Comparison of ENCODE assay signal across 9 mouse cellular contexts in genomic region chr19:33391651-33392382, GRCm38 (mm10). TPM values are rescaled to one million over a fixed set of nuclear protein-coding genes. Genes with fewer than 3 reads are reported as not detected.
DNase-seq lines count a peak whose midpoint lies in the region; ATAC-seq and TF ChIP-seq lines count a peak whose summit lies in the region.
"Had no signal": no experiment of that assay in that cellular context is flagged by ENCODE, and none has a peak within 500 bp of the region (broad histone marks: within the 10 kb centered on the region; RNA-seq: fewer than 3 reads in every experiment).

Gene Rnls, minus strand, starts transcription at chr19:33392295.

- DNase-seq in CD4-positive helper T cell, adult 2 months (ENCODE audit: low read depth, low spot score), result peak; percentile 82
- peak; percentile 41 for DNase-seq in c-Kit-positive CD71-negative TER-119-negative erythroid progenitor cells, embryonic 14.5 days (ENCODE audit: low read depth)
- DNase-seq in fibroblast of lung, adult 2 months (ENCODE audit: low read depth), result peak; percentile 80
- peak; percentile 94 for DNase-seq in kidney, postnatal 0 days (ENCODE audit: low spot score)
- DNase-seq in liver, adult 2 months (ENCODE audit: extremely low read depth, low read depth, low spot score), result peak; percentile 79
- DNase-seq in spleen, postnatal 36 days (ENCODE audit: low spot score in 2 of 2), result peak; percentile 82 to 83

- H3K4me2 ChIP-seq in heart, embryonic 13.5 days, result peak within 1 kb of the TSS; percentile 77
- peak within 1 kb of the TSS; percentile 69 for H3K4me2 ChIP-seq in kidney, postnatal 0 days (ENCODE audit: low read length)

- H3K79me2 ChIP-seq in liver, adult 2 months (ENCODE audit: control insufficient read depth, insufficient read depth, low read length), result no peaks in the 10 kb centered on the region

- H3K27ac ChIP-seq in heart, embryonic 13.5 days (replicated peaks), result peak within 1 kb of the TSS; percentile 93
- H3K27ac ChIP-seq in kidney, postnatal 0 days, result peak within 1 kb of the TSS; percentile 89
- H3K27ac ChIP-seq in liver, adult 2 months (replicated peaks; ENCODE audit: insufficient read depth, low read depth, low read length), result peak within 1 kb of the TSS; percentile 49

- H3K9me3 ChIP-seq in heart, embryonic 13.5 days, result no peaks in the 10 kb centered on the region
- H3K9me3 ChIP-seq in kidney, postnatal 0 days (replicated peaks; ENCODE audit: low read length), result no peaks in the 10 kb centered on the region

- H3K9ac ChIP-seq in heart, embryonic 13.5 days, result peak within 1 kb of the TSS; percentile 93
- H3K9ac ChIP-seq in kidney, postnatal 0 days (ENCODE audit: low read depth, low read length), result peak within 1 kb of the TSS; percentile 76
- H3K9ac ChIP-seq in liver, adult 2 months (ENCODE audit: low read depth, low read length), result peak within 1 kb of the TSS; percentile 71

- peak; percentile 94 for ATAC-seq in heart, embryonic 13.5 days (ENCODE audit: extremely low read depth, insufficient number of reproducible peaks, low FRiP score, low TSS enrichment)
- ATAC-seq in kidney, postnatal 0 days (replicated peaks; ENCODE audit: low FRiP score, low read depth), result peak; percentile 99
- peak; percentile 96 for ATAC-seq in monocyte, adult 5-6 weeks (replicated peaks; ENCODE audit: insufficient number of reproducible peaks, low FRiP score, low TSS enrichment, poor library complexity, severe bottlenecking)
- ATAC-seq: Patski had no signal

- H3K4me1 ChIP-seq in heart, embryonic 13.5 days, result peaks cover 9% of the 10 kb centered on the region; the same call in 1 of the 2 replicates
- H3K4me1 ChIP-seq in kidney, postnatal 0 days (replicated peaks; ENCODE audit: insufficient read depth, low read length), result no peaks in the 10 kb centered on the region
- no peaks in the 10 kb centered on the region; the same call in 1 of the 2 replicates for H3K4me1 ChIP-seq in liver, adult 2 months (ENCODE audit: control insufficient read depth, insufficient read depth, low read length)

- 0 out of 2 replicates have a peak, but pooled peaks have one; percentile 25 for TF ChIP-seq CTCF in kidney, postnatal 0 days (IDR thresholded peaks at IDR 0.05; ENCODE audit: low read depth)
- TF ChIP-seq CTCF in liver, adult 2 months (IDR thresholded peaks at IDR 0.05; ENCODE audit: low read depth, low read length), result no peak

- no peaks in the 10 kb centered on the region; the same call in 1 of the 2 replicates for H3K27me3 ChIP-seq in heart, embryonic 13.5 days (replicated peaks)
- H3K27me3 ChIP-seq in kidney, postnatal 0 days (ENCODE audit: insufficient read depth, low read length), result no peaks in the 10 kb centered on the region
- no peaks in the 10 kb centered on the region for H3K27me3 ChIP-seq in liver, adult 2 months (ENCODE audit: control insufficient read depth, insufficient read depth, low read length)

- no peaks in the 10 kb centered on the region for H3K36me3 ChIP-seq in heart, embryonic 13.5 days
- H3K36me3 ChIP-seq in kidney, postnatal 0 days (ENCODE audit: insufficient read depth, low read length), result no peaks in the 10 kb centered on the region
- H3K36me3 ChIP-seq in liver, adult 2 months (ENCODE audit: control insufficient read depth, insufficient read depth, low read length), result no peaks in the 10 kb centered on the region

- peak; percentile 59 for TF ChIP-seq POLR2A in liver, adult 2 months (IDR thresholded peaks at IDR 0.05; ENCODE audit: extremely low read depth, insufficient read depth, low read length)

- H3K4me3 ChIP-seq in heart, embryonic 13.5 days, result peak within 1 kb of the TSS; percentile 75
- H3K4me3 ChIP-seq in kidney, postnatal 0 days (replicated peaks; ENCODE audit: low read depth, low read length), result peak within 1 kb of the TSS; percentile 55
- peak within 1 kb of the TSS; percentile 61 for H3K4me3 ChIP-seq in liver, adult 2 months (ENCODE audit: insufficient read depth, low read depth, low read length)

- WGBS in heart, embryonic 13.5 days, result 2% methylated on average over 48 of the region's 48 CpGs
- 2% methylated on average over 48 of the region's 48 CpGs for WGBS in kidney, postnatal 0 days
- 1% methylated on average over 48 of the region's 48 CpGs for WGBS in liver, adult 2 months

RNA-seq across cellular contexts. Expression of gene Rnls, which starts in this region (rescaled TPM):
- polyA plus RNA-seq in heart, embryonic 13.5 days (2015; fragmentation: Nextera tagmentation; extraction: Ambion mirVana), result 8.9 and 9.9 TPM in 2 replicates
- polyA plus RNA-seq in kidney, postnatal 0 days (2015; fragmentation: Nextera tagmentation; extraction: Ambion mirVana), result 9.7 and 10.0 TPM in 2 replicates
- 0.92 and 1.3 TPM in 2 replicates for total RNA-seq in liver, adult 2 months (2014; rRNA removed)
- polyA plus RNA-seq in liver, adult 2 months (2012; rRNA removed), result 0.50 and 0.91 TPM in 2 replicates
- 1.4 TPM in 1 of 3 replicates, not detected in the others for total RNA-seq in monocyte, adult 5-6 weeks (2017)
- polyA plus RNA-seq: Patski had no signal

Comparison
In these comparisons a context has a peak if more than half of its experiments do, and no peak if none do; other contexts are left out.
1. Peak in every context shown above with its lines: DNase-seq, ATAC-seq, H3K4me3 ChIP-seq and H3K27ac ChIP-seq.
2. DNase-seq: peak in every context shown above with its lines; median percentile 94 in kidney, postnatal 0 days; 82 in spleen, postnatal 36 days; 82 in CD4-positive helper T cell, adult 2 months; 80 in fibroblast of lung, adult 2 months; 79 in liver, adult 2 months; 41 in c-Kit-positive CD71-negative TER-119-negative erythroid progenitor cells, embryonic 14.5 days.